Mouse (Mus musculus): ENCODE results near the gene Rps2.

DNA sequence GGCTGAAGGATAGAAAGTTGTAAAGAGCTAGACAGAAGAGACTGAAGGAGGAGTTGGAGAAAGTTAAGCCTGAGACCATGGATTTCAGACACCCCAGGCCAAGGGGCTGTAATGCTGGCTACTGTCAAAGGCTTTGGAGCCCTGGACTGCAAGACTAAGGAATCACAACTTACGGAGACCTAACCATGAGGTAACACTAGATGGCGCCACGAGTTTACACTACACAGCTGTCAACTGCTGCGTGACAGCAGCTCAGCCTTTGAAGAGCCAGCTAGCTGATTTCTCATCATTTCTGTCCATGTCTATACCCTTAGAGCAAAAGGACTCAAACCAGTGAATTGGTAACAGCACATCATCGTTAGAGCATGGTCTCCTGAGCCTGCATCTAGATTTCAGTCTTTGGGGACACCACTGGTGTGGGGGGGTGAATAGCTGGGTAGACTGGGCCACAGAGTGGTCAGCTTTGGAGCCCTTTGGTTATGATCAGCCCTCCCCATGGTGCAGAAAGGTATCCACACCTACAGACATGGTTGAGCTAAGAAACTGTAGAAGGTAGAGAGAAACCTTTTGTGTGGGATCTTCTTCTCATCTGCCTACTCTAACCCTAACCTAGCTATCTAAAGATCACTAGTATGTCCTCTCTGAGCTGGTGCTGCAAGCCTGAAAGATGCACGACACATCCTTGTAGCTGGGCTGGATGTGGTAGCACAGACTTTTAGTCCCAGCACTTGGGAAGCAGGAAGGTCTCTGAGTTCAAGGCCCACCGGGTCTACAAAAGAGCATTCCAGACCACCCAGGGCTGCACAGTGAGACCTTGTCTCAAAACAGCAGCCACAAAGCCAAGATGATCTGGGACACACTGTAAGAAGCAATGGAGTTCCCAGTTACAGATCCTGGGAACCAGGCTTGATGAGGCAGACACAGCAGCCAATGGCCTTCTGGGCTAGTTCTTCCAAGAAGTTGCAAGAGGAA, 27.9 kb downstream of the Rps2 start:
- TF ChIP-seq CTCF (IDR thresholded peaks at IDR 0.05; ENCODE audit: borderline replicate concordance, insufficient read depth, low read length) (peak; percentile 93), POLR2A (IDR thresholded peaks at IDR 0.05; ENCODE audit: low read depth, low read length) (no peak)

Data from embryonic fibroblast, embryonic 13.5 days (primary cell).